Mouse (Mus musculus) ovary, adult 18-20 months (tissue): ENCODE measurements around the gene Xpo4.

ENCODE experiments used
- DNase-seq: peaks from one replicate; pipeline ENCODE4 v3.0.0; 2022; ENCODE audit warnings: low spot score, mixed read lengths

The Xpo4 gene

GRCm38 (mm10) chr14:57606663-57607365 lies 58.4 kb downstream of the Xpo4 start:
- no peak for DNase-seq

GRCm38 (mm10) chr14:57593279-57593678 lies 72.0 kb downstream of the Xpo4 start:
- no peak for DNase-seq

GRCm38 (mm10) chr14:57591830-57592229 lies 73.4 kb downstream of the Xpo4 start:
- no peak for DNase-seq

GRCm38 (mm10) chr14:57576364-57577060 lies 88.7 kb downstream of the Xpo4 start:
- no peak for DNase-seq

- no peak for DNase-seq
Measured at GRCm38 (mm10) chr14:57574792-57575587, 90.2 kb downstream of the Xpo4 start.

GRCm38 (mm10) chr14:57571155-57572133 lies 93.8 kb downstream of the Xpo4 start, which contains the start of gene Eef1akmt1:
Eef1akmt1 (minus strand) TSS chr14:57571612.
- peak; percentile 93 for DNase-seq

- no peak for DNase-seq
Measured at GRCm38 (mm10) chr14:57565626-57566025, 99.6 kb downstream of the Xpo4 start.

- no peak for DNase-seq
Measured at GRCm38 (mm10) chr14:57556922-57557321, 108.3 kb downstream of the Xpo4 start.

GRCm38 (mm10) chr14:57555471-57556070 lies 109.7 kb downstream of the Xpo4 start:
- DNase-seq, result no peak

- DNase-seq, result no peak
Measured at GRCm38 (mm10) chr14:57554434-57554833, 110.8 kb downstream of the Xpo4 start.

- no peak for DNase-seq
Measured at GRCm38 (mm10) chr14:57552945-57553344, 112.3 kb downstream of the Xpo4 start.

GRCm38 (mm10) chr14:57547062-57547461 lies 118.2 kb downstream of the Xpo4 start:
- no peak for DNase-seq

- DNase-seq, result no peak
Measured at GRCm38 (mm10) chr14:57546557-57547021, 118.6 kb downstream of the Xpo4 start.

- no peak for DNase-seq
Measured at GRCm38 (mm10) chr14:57546131-57546530, 119.1 kb downstream of the Xpo4 start.

GRCm38 (mm10) chr14:57545526-57545925 lies 119.7 kb downstream of the Xpo4 start:
- DNase-seq, result no peak

GRCm38 (mm10) chr14:57543420-57544039 lies 121.7 kb downstream of the Xpo4 start:
- no peak for DNase-seq

GRCm38 (mm10) chr14:57542231-57542630 lies 123.0 kb downstream of the Xpo4 start:
- no peak for DNase-seq

GRCm38 (mm10) chr14:57540683-57541082 lies 124.5 kb downstream of the Xpo4 start:
- no peak for DNase-seq

GRCm38 (mm10) chr14:57537261-57538015 lies 127.8 kb downstream of the Xpo4 start:
- no peak for DNase-seq

GRCm38 (mm10) chr14:57536820-57537219 lies 128.4 kb downstream of the Xpo4 start:
- DNase-seq, result no peak
